Mouse (Mus musculus): ENCODE results near the gene F5.

F5 gene

GRCm38 (mm10) chr1:164241494-164241893 lies 89.9 kb downstream of the F5 start:
- no peak for DNase-seq

GRCm38 (mm10) chr1:164242809-164243208 lies 91.2 kb downstream of the F5 start:
- no peak for DNase-seq

GRCm38 (mm10) chr1:164247442-164247841 lies 95.8 kb downstream of the F5 start:
- no peak for DNase-seq

GRCm38 (mm10) chr1:164247971-164248370 lies 96.3 kb downstream of the F5 start:
- DNase-seq = peak; percentile 92

GRCm38 (mm10) chr1:164248465-164249331 lies 97.1 kb downstream of the F5 start, which contains the start of gene Slc19a2:
Slc19a2 (plus strand) TSS chr1:164249046.
- DNase-seq = peak; percentile 100

GRCm38 (mm10) chr1:164249332-164249711 lies 97.7 kb downstream of the F5 start:
- DNase-seq = no peak

- DNase-seq = no peak
Measured at GRCm38 (mm10) chr1:164250391-164251150, 98.9 kb downstream of the F5 start.

GRCm38 (mm10) chr1:164251438-164251837 lies 99.8 kb downstream of the F5 start:
- DNase-seq = no peak

- DNase-seq = no peak
Measured at GRCm38 (mm10) chr1:164252551-164252950, 100.9 kb downstream of the F5 start.

GRCm38 (mm10) chr1:164254836-164255235 lies 103.2 kb downstream of the F5 start:
- DNase-seq = no peak

- DNase-seq = no peak
Measured at GRCm38 (mm10) chr1:164260171-164261028, 108.8 kb downstream of the F5 start.

- DNase-seq = peak; percentile 92
Measured at GRCm38 (mm10) chr1:164261553-164261952, 109.9 kb downstream of the F5 start.
